Mouse (Mus musculus) C3H10T1/2 (cell line): ENCODE measurements around the gene Exoc1. TPM values are rescaled to one million over a fixed set of nuclear protein-coding genes. Genes with fewer than 3 reads are reported as not detected.

ENCODE experiments used
- polyA plus RNA-seq, 2 experiments: library from polyadenylated mRNA; unstranded; fragments of >200 nt; fragmentation: generic; extraction: Trizol; gene quantifications; one replicate each; pipeline ENCODE4 v1.2.1; 2012; ENCODE audit warnings: missing spikeins in 2 of 2

Exoc1 gene
- 10 to 100 TPM in 1 of 2 experiments, 1 to 10 TPM in 1; 4.1 to 24.2 TPM for polyA plus RNA-seq

DNA sequence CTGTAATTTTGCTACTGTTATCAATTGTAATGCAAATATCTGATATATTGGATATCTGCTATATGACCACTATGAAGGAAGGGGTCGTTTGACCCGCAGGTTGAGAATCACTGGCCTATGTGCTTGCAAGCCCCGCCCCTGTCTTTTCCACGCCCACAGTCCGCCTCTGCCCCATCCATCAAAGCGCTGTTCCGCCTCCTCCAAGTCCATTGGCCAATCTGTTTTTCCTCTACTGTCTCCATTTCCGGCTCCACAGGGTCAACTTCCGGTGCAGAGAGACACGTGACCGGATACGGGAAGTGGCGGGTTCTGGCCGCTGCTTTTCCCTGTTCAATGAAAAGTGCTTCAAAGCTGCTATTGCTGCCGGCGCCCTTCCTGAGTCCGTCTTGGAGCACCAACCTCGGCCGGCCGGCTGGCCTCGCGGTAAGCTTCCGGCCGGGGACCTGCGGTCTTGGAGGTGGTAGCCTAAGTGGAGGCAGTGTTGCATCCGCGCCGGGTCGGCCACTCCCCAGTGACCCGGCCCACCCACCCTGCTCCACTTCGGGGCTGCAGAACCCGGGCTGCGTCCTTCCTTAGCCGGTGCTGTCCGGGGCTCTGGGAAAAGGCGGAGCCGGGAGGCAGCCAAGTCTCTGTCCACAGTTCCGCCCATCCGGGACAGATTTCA lies at the start of gene Exoc1:
TSS of gene Exoc1 (plus strand) at position 272 of the 664 bp plus-strand sequence.

DNA sequence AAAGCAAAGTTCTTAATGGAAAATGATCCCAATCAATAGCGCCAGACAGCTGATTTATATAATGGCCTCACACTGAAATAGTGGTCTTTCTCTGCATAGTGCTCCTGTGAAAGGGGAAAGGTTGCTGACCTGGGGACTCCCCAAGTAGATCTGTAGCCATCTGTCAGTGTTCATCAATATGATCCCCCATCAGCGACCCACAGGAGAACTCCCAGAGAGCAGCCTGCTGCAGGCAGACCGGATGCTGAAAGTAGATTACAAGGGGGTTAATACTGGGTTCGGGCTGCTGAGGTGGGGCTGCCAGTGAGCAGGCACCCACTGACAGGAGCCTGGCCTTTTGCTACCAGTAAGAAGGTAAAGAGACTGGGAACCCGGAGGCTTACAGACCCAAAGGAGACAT lies 45.3 kb upstream of the Exoc1 start, which contains the start of gene Gm7271:
TSS of gene Gm7271 (plus strand) at position 230 of the 400 bp plus-strand sequence.

DNA sequence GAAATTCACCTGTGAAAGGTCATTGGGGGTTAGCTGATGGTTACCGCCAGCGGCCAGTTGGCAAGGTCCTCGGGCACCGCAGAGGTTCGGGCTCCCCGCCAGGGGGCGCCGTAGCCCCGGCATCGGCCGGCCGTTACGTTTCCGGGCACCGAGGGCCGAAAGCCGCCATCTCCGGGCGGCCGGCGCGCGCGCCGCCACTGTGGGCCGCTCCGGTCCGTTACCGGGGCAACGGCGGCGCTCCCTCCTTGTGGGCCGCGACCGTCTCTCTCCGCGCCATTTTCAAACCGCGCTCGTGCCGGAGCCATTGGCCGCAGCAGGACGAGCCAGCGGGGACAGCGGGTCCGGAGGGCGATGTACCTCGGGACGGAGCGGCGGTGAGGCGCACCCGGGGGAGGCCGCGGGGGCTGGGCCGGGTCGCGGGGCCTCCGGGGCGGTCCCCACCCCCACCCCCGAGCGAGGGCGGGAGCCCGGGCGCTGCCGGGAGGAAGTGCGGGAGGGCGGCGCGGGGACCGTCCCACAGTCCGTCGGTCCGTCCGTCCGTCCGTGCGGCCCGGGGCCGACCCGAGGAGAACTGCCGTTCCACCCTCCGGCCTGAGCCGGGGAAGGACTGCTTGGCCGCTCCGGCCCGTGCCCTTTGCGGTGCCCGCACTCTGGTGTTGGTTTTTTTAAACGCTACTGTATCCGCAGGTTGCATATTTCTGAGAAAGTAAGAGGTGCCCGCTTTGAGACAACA lies 59.6 kb downstream of the Exoc1 start, which contains the start of gene Cep135:
TSS of gene Cep135 (plus strand) at position 148 of the 733 bp plus-strand sequence.

Other genes starting within 250 kb of the Exoc1 start
- 1 to 10 TPM in 1 of 2 experiments, under 1 TPM in 1; 0.15 to 1.9 TPM for gene Clock, start 224.5 kb upstream of the Exoc1 start, polyA plus RNA-seq
- not detected for gene Pdcl2, start 198.2 kb upstream of the Exoc1 start, polyA plus RNA-seq
- gene Nmu, start 165.5 kb upstream of the Exoc1 start, polyA plus RNA-seq = not detected
- not detected for gene Gm7271, start 45.3 kb upstream of the Exoc1 start, polyA plus RNA-seq
- under 1 TPM; 0.07 to 0.91 TPM for gene Cep135, start 59.4 kb downstream of the Exoc1 start, polyA plus RNA-seq
- gene C530008M17Rik, start 127.2 kb downstream of the Exoc1 start, polyA plus RNA-seq = 1 to 10 TPM in 1 of 2 experiments, under 1 TPM in 1; 0.33 to 1.1 TPM